Mouse (Mus musculus): ENCODE data around the gene Vmn1r234. TPM values are rescaled to one million over a fixed set of nuclear protein-coding genes. Genes with fewer than 3 reads are reported as not detected.
"Not testable (repeated sequence)": the region's sequence is repeated elsewhere in the genome, so short reads cannot be mapped to it uniquely, and the experiment has no call there.

Gene Vmn1r234
- polyA plus RNA-seq (2015; fragmentation: Nextera tagmentation; extraction: Ambion mirVana), result not detected in 2 replicates

DNA sequence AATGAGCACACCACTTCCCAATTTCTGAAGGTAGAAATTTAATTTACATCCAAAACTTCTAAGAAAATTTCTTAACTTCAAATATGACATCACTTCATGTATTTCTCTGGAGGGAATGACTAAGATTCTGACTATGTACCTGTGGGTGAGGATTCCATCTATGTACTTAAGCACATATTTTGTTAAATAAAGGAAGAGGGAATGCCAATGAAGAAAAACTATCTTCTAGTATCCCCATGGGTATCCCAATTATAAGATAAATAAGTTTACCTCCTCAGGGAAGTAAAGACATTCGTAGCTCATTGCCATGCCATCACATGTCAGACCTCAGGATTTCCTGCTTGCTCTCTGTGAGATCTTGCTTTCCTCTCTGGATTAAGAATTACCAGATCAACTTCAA is at the start of gene Vmn1r234:
TSS of gene Vmn1r234 (plus strand) at position 301 of the 400 bp plus-strand sequence.
- Histone ChIP-seq H3K4me2 (ENCODE audit: low read depth, low read length) (no peak within 1 kb of the TSS), H3K27ac (ENCODE audit: low read length) (no peak within 1 kb of the TSS), H3K4me3 (ENCODE audit: low read length) (no peak within 1 kb of the TSS), H3K9ac (ENCODE audit: low read length) (no peak within 1 kb of the TSS), H3K36me3 (ENCODE audit: control insufficient read depth, insufficient read depth, low read length) (no peaks in the 10 kb centered on the region), H3K9me3 (ENCODE audit: control insufficient read depth, low read length) (no peaks in the 10 kb centered on the region), H3K27me3 (ENCODE audit: control insufficient read depth, insufficient read depth, low read depth, low read length) (no peaks in the 10 kb centered on the region), H3K4me1 (replicated peaks; ENCODE audit: control insufficient read depth, insufficient read depth, low read length) (no peaks in the 10 kb centered on the region)
- 77% methylated on average over 1 of the region's 1 CpGs for WGBS
- ATAC-seq (ENCODE audit: low read depth), result no peak

- not testable (repeated sequence) for H3K27ac ChIP-seq (ENCODE audit: low read length); H3K36me3 ChIP-seq (ENCODE audit: control insufficient read depth, insufficient read depth, low read length); H3K4me2 ChIP-seq (ENCODE audit: low read depth, low read length); H3K4me3 ChIP-seq (ENCODE audit: low read length); H3K27me3 ChIP-seq (ENCODE audit: control insufficient read depth, insufficient read depth, low read depth, low read length); H3K9me3 ChIP-seq (ENCODE audit: control insufficient read depth, low read length); H3K9ac ChIP-seq (ENCODE audit: low read length); ATAC-seq (ENCODE audit: low read depth); H3K4me1 ChIP-seq (replicated peaks; ENCODE audit: control insufficient read depth, insufficient read depth, low read length)
- WGBS, result 47% methylated on average over 1 of the region's 1 CpGs
These were observed 14.8 kb upstream of the Vmn1r234 start for GRCm38 (mm10) chr17:21211081-21211480.

- Histone ChIP-seq H3K4me3 (ENCODE audit: low read length) (no peak overlapping the region), H3K9me3 (ENCODE audit: control insufficient read depth, low read length) (no peaks in the 10 kb centered on the region), H3K27me3 (ENCODE audit: control insufficient read depth, insufficient read depth, low read depth, low read length) (no peaks in the 10 kb centered on the region), H3K36me3 (ENCODE audit: control insufficient read depth, insufficient read depth, low read length) (no peaks in the 10 kb centered on the region), H3K27ac (ENCODE audit: low read length) (no peak overlapping the region), H3K4me1 (replicated peaks; ENCODE audit: control insufficient read depth, insufficient read depth, low read length) (no peaks in the 10 kb centered on the region), H3K9ac (ENCODE audit: low read length) (no peak overlapping the region), H3K4me2 (ENCODE audit: low read depth, low read length) (no peak overlapping the region)
- WGBS, result 25% methylated on average over 9 of the region's 9 CpGs
- ATAC-seq (ENCODE audit: low read depth), result no peak
These were observed 5.8 kb downstream of the Vmn1r234 start for GRCm38 (mm10) chr17:21231654-21232053.

- no peaks in the 10 kb centered on the region for H3K9me3 ChIP-seq (ENCODE audit: control insufficient read depth, low read length)
- no peaks in the 10 kb centered on the region for H3K27me3 ChIP-seq (ENCODE audit: control insufficient read depth, insufficient read depth, low read depth, low read length)
- no peaks in the 10 kb centered on the region for H3K36me3 ChIP-seq (ENCODE audit: control insufficient read depth, insufficient read depth, low read length)
- no peaks in the 10 kb centered on the region for H3K4me1 ChIP-seq (replicated peaks; ENCODE audit: control insufficient read depth, insufficient read depth, low read length)
- H3K27ac ChIP-seq (ENCODE audit: low read length), result no peak within 1 kb of the TSS
- no peak within 1 kb of the TSS for H3K9ac ChIP-seq (ENCODE audit: low read length)
- no peak within 1 kb of the TSS for H3K4me2 ChIP-seq (ENCODE audit: low read depth, low read length)
- H3K4me3 ChIP-seq (ENCODE audit: low read length), result no peak within 1 kb of the TSS
- ATAC-seq (ENCODE audit: low read depth), result no peak
These were observed 30.2 kb downstream of the Vmn1r234 start, which contains the start of gene Vmn1r235 for GRCm38 (mm10) chr17:21256111-21256510. Gene Vmn1r235, plus strand, starts transcription at chr17:21256411.

- Histone ChIP-seq H3K36me3 (ENCODE audit: control insufficient read depth, insufficient read depth, low read length) (no peaks in the 10 kb centered on the region), H3K9me3 (ENCODE audit: control insufficient read depth, low read length) (no peaks in the 10 kb centered on the region), H3K4me2 (ENCODE audit: low read depth, low read length) (no peak overlapping the region), H3K27ac (ENCODE audit: low read length) (no peak overlapping the region), H3K4me1 (replicated peaks; ENCODE audit: control insufficient read depth, insufficient read depth, low read length) (no peaks in the 10 kb centered on the region), H3K9ac (ENCODE audit: low read length) (no peak overlapping the region), H3K4me3 (ENCODE audit: low read length) (no peak overlapping the region), H3K27me3 (ENCODE audit: control insufficient read depth, insufficient read depth, low read depth, low read length) (no peaks in the 10 kb centered on the region)
- no peak for ATAC-seq (ENCODE audit: low read depth)
- 6% methylated on average over 4 of the region's 4 CpGs for WGBS
These were observed 46.2 kb downstream of the Vmn1r234 start for GRCm38 (mm10) chr17:21272103-21272502.

- Histone ChIP-seq H3K9me3 (ENCODE audit: control insufficient read depth, low read length) (no peaks in the 10 kb centered on the region), H3K36me3 (ENCODE audit: control insufficient read depth, insufficient read depth, low read length) (no peaks in the 10 kb centered on the region), H3K27ac (ENCODE audit: low read length) (no peak within 1 kb of the TSS), H3K27me3 (ENCODE audit: control insufficient read depth, insufficient read depth, low read depth, low read length) (no peaks in the 10 kb centered on the region), H3K4me2 (ENCODE audit: low read depth, low read length) (no peak within 1 kb of the TSS), H3K4me3 (ENCODE audit: low read length) (no peak within 1 kb of the TSS), H3K4me1 (replicated peaks; ENCODE audit: control insufficient read depth, insufficient read depth, low read length) (no peaks in the 10 kb centered on the region), H3K9ac (ENCODE audit: low read length) (no peak within 1 kb of the TSS)
- no peak for ATAC-seq (ENCODE audit: low read depth)
- 70% methylated on average over 3 of the region's 3 CpGs for WGBS
These were observed 56.8 kb downstream of the Vmn1r234 start, which contains the start of gene Vmn1r236 for GRCm38 (mm10) chr17:21282642-21283041. Gene Vmn1r236, plus strand, starts transcription at chr17:21282942.

- H3K4me3 ChIP-seq (ENCODE audit: low read length), result no peak overlapping the region
- no peaks in the 10 kb centered on the region for H3K9me3 ChIP-seq (ENCODE audit: control insufficient read depth, low read length)
- no peak overlapping the region for H3K9ac ChIP-seq (ENCODE audit: low read length)
- no peak overlapping the region for H3K4me2 ChIP-seq (ENCODE audit: low read depth, low read length)
- no peaks in the 10 kb centered on the region for H3K36me3 ChIP-seq (ENCODE audit: control insufficient read depth, insufficient read depth, low read length)
- no peaks in the 10 kb centered on the region for H3K4me1 ChIP-seq (replicated peaks; ENCODE audit: control insufficient read depth, insufficient read depth, low read length)
- H3K27me3 ChIP-seq (ENCODE audit: control insufficient read depth, insufficient read depth, low read depth, low read length), result no peaks in the 10 kb centered on the region
- no peak for ATAC-seq (ENCODE audit: low read depth)
- no peak overlapping the region for H3K27ac ChIP-seq (ENCODE audit: low read length)
These were observed 58.5 kb downstream of the Vmn1r234 start for GRCm38 (mm10) chr17:21284395-21284794.

Small RNAs within 50 kb of the gene (microRNA-seq; reads per million reads assigned to microRNA genes)
- gene Gm26384, result not detected

Other genes starting within 250 kb of the Vmn1r234 start
- not detected in 2 replicates for gene Vmn1r233, start 229.6 kb upstream of the Vmn1r234 start, polyA plus RNA-seq (2015; fragmentation: Nextera tagmentation; extraction: Ambion mirVana)
- gene Zfp160, start 217.2 kb upstream of the Vmn1r234 start, polyA plus RNA-seq (2015; fragmentation: Nextera tagmentation; extraction: Ambion mirVana), result 12.4 and 14.4 TPM in 2 replicates
- gene Vmn1r235, start 30.3 kb downstream of the Vmn1r234 start, polyA plus RNA-seq (2015; fragmentation: Nextera tagmentation; extraction: Ambion mirVana), result not detected in 2 replicates
- gene Vmn1r236, start 56.9 kb downstream of the Vmn1r234 start, polyA plus RNA-seq (2015; fragmentation: Nextera tagmentation; extraction: Ambion mirVana), result not detected in 2 replicates
- gene Vmn1r237, start 85.8 kb downstream of the Vmn1r234 start, polyA plus RNA-seq (2015; fragmentation: Nextera tagmentation; extraction: Ambion mirVana), result not detected in 2 replicates
- 2.7 and 2.9 TPM in 2 replicates for gene Zfp677, start 157.7 kb downstream of the Vmn1r234 start, polyA plus RNA-seq (2015; fragmentation: Nextera tagmentation; extraction: Ambion mirVana)
- 6.9 and 8.8 TPM in 2 replicates for gene Zfp54, start 197.1 kb downstream of the Vmn1r234 start, polyA plus RNA-seq (2015; fragmentation: Nextera tagmentation; extraction: Ambion mirVana)
- gene Zfp51, start 224.3 kb downstream of the Vmn1r234 start, polyA plus RNA-seq (2015; fragmentation: Nextera tagmentation; extraction: Ambion mirVana), result 15.0 and 17.1 TPM in 2 replicates